Mouse (Mus musculus) thymus, adult 2 months (tissue): ENCODE measurements around the gene Ndrg4.

Experiments
- CTCF ChIP-seq: fragments of 200-500 bp; IDR thresholded peaks from 2 replicates; pipeline ENCODE4 v1.5.1; 2012; ENCODE audit warnings: mild to moderate bottlenecking, control low read depth, low read length, moderate library complexity, borderline replicate concordance; ENCODE audit not compliant: control insufficient read depth, poor library complexity, insufficient read depth; ENCODE audit errors: extremely low read depth
- POLR2A ChIP-seq: fragments of 200-500 bp; IDR thresholded peaks from 2 replicates; pipeline ENCODE4 v1.6.1; 2012; ENCODE audit warnings: mild to moderate bottlenecking, low read length, control low read depth, moderate library complexity; ENCODE audit not compliant: control insufficient read depth, poor library complexity, insufficient read depth; ENCODE audit errors: extremely low read depth

GRCm38 (mm10) chr8:95716546-95717335, 40.0 kb downstream of the Ndrg4 start:
- TF ChIP-seq CTCF (no peak), POLR2A (no peak)
